Mouse (Mus musculus) brain, embryonic 18.5 days (tissue): ENCODE results near the gene Son.
"Not testable (repeated sequence)": the region's sequence is repeated elsewhere in the genome, so short reads cannot be mapped to it uniquely, and the experiment has no call there.

Experiments used
- DNase-seq: peaks from one replicate; pipeline ENCODE4 v3.0.0-alpha.2; 2012; ENCODE audit warnings: low read depth, low spot score

The Son gene

GRCm38 (mm10) chr16:91639161-91639560, 8.1 kb upstream of the Son start:
- DNase-seq: no peak

GRCm38 (mm10) chr16:91639636-91640035, 7.7 kb upstream of the Son start:
- DNase-seq: no peak

GRCm38 (mm10) chr16:91640171-91640570, 7.1 kb upstream of the Son start:
- no peak for DNase-seq

- DNase-seq: no peak
These were observed 2.4 kb upstream of the Son start for GRCm38 (mm10) chr16:91644901-91645300.

- DNase-seq: not testable (repeated sequence)
These were observed 1.9 kb upstream of the Son start for GRCm38 (mm10) chr16:91645420-91645819.

GRCm38 (mm10) chr16:91645995-91646602, 1.2 kb upstream of the Son start:
- DNase-seq: no peak

- DNase-seq: peak; percentile 72
These were observed 456 bp upstream of the Son start, which contains the start of gene Gart for GRCm38 (mm10) chr16:91646681-91647419. Gart (minus strand) TSS chr16:91646952.

- peak; percentile 22 for DNase-seq
These were observed 879 bp downstream of the Son start for GRCm38 (mm10) chr16:91648220-91648550.

GRCm38 (mm10) chr16:91649246-91649645, 1.9 kb downstream of the Son start:
- no peak for DNase-seq

- no peak for DNase-seq
These were observed 2.5 kb downstream of the Son start for GRCm38 (mm10) chr16:91649781-91650180.

- DNase-seq: no peak
These were observed 4.9 kb downstream of the Son start for GRCm38 (mm10) chr16:91652191-91652590.

GRCm38 (mm10) chr16:91655285-91655684, 8.0 kb downstream of the Son start:
- no peak for DNase-seq

GRCm38 (mm10) chr16:91657285-91657684, 10.0 kb downstream of the Son start:
- DNase-seq: no peak

- no peak for DNase-seq
These were observed 11.2 kb downstream of the Son start for GRCm38 (mm10) chr16:91658471-91658870.

GRCm38 (mm10) chr16:91659798-91660197, 12.5 kb downstream of the Son start:
- no peak for DNase-seq

GRCm38 (mm10) chr16:91661397-91661796, 14.1 kb downstream of the Son start:
- DNase-seq: no peak

- no peak for DNase-seq
These were observed 15.0 kb downstream of the Son start for GRCm38 (mm10) chr16:91662336-91662735.

- DNase-seq: no peak
These were observed 16.5 kb downstream of the Son start for GRCm38 (mm10) chr16:91663795-91664194.

GRCm38 (mm10) chr16:91674500-91674899, 27.2 kb downstream of the Son start:
- DNase-seq: no peak

GRCm38 (mm10) chr16:91678147-91678911, 31.0 kb downstream of the Son start:
- DNase-seq: no peak

- DNase-seq: no peak
These were observed 33.4 kb downstream of the Son start for GRCm38 (mm10) chr16:91680656-91681055.

GRCm38 (mm10) chr16:91685526-91685925, 38.2 kb downstream of the Son start:
- no peak for DNase-seq

- DNase-seq: no peak
These were observed 39.1 kb downstream of the Son start for GRCm38 (mm10) chr16:91686369-91686768.
